Mouse (Mus musculus) intestine, postnatal 0 days (tissue): Measurements from ENCODE around the gene Etnppl. TPM values are rescaled to one million over a fixed set of nuclear protein-coding genes. Genes with fewer than 3 reads are reported as not detected.

ENCODE experiments used
- ATAC-seq: fragments of 200-750 bp; cut with Nextera tagmentation; 2 replicates; pipeline ENCODE4 v1.8.0; 2017; ENCODE audit warnings: mild to moderate bottlenecking, moderate TSS enrichment, moderate library complexity
- H3K27ac ChIP-seq: fragments of 300-500 bp; sonication (generic); 2 replicates; pipeline ENCODE4 v1.5.1; 2014; ENCODE audit warnings: mild to moderate bottlenecking, low read depth, low read length, moderate library complexity
- H3K27me3 ChIP-seq: fragments of 300-500 bp; sonication (generic); replicated peaks from 2 replicates; pipeline ENCODE4 v1.6.1; 2014; ENCODE audit warnings: low read length, mixed read lengths; ENCODE audit not compliant: control insufficient read depth, insufficient read depth
- H3K36me3 ChIP-seq: fragments of 300-500 bp; sonication (generic); 2 replicates; pipeline ENCODE4 v1.6.1; 2014; ENCODE audit warnings: mild to moderate bottlenecking, moderate library complexity; ENCODE audit not compliant: control insufficient read depth, insufficient read depth
- H3K4me1 ChIP-seq: fragments of 300-500 bp; sonication (generic); replicated peaks from 2 replicates; pipeline ENCODE4 v1.6.1; 2014; ENCODE audit warnings: antibody characterized with exemption, low read length, mixed read lengths; ENCODE audit not compliant: control insufficient read depth, insufficient read depth
- H3K4me2 ChIP-seq: fragments of 300-500 bp; sonication (generic); replicated peaks from 2 replicates; pipeline ENCODE4 v1.6.1; 2014; ENCODE audit warnings: low read depth, mild to moderate bottlenecking, moderate library complexity
- H3K4me3 ChIP-seq: fragments of 300-500 bp; sonication (generic); 2 replicates; pipeline ENCODE4 v1.5.1; 2014; ENCODE audit warnings: low read depth, low read length
- H3K9ac ChIP-seq: fragments of 300-500 bp; sonication (generic); 2 replicates; pipeline ENCODE4 v1.6.1; 2014; ENCODE audit warnings: mild to moderate bottlenecking, low read depth, low read length
- H3K9me3 ChIP-seq: fragments of 300-500 bp; sonication (generic); 2 replicates; pipeline ENCODE4 v1.6.1; 2016; ENCODE audit warnings: mixed run types; ENCODE audit not compliant: control insufficient read depth
- CTCF ChIP-seq: sonication (generic); IDR thresholded peaks from 2 replicates; pipeline ENCODE4 v1.5.1; 2016; ENCODE audit warnings: low read depth, mild to moderate bottlenecking, control low read depth, antibody characterized with exemption, moderate library complexity
- WGBS: fragments of 180-500 bp; shearing (Covaris S2); extraction: QIAGEN DNeasy Blood & Tissue Kit; methylation state at CpG from one replicate; pipeline ENCODE4 v1.1.7; 2014; 5-methylcytosine and 5-hydroxymethylcytosine counted together
- polyA plus RNA-seq: library from polyadenylated mRNA; unstranded; fragments of >200 nt; fragmentation: Nextera tagmentation; extraction: Ambion mirVana; gene quantifications from 2 replicates; pipeline ENCODE4 v1.2.1, GENCODE M21; 2015

Gene Etnppl
- 0.35 and 0.56 TPM in 2 replicates for polyA plus RNA-seq

DNA sequence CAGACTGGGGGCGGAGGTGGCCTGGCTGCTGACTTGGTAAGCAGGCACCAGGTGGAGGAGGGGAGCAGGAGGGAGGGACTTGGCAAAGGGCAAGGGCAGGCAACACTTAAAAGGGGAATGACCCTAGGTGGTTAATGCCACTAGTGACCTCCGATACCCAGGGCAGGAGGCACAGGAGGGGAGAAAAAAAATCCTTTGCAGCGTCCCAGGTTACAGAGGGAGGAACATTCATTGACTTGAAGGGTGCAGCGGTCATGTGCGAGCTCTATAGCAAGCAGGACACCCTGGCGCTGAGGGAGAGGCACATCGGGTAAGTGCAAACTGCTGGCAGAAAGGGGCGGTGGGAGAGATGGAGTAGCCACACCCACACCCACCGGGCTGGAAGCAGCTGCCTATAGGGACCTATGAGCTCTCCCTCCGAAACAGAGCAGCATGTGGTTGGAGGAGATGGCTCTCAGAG lies at the start of gene Etnppl:
Gene Etnppl (plus strand): TSS at position 10 of the 460 bp plus-strand sequence.
- H3K4me3 ChIP-seq: no peak within 1 kb of the TSS
- 4% methylated on average over 10 of the region's 10 CpGs for whole genome bisulfite sequencing

DNA sequence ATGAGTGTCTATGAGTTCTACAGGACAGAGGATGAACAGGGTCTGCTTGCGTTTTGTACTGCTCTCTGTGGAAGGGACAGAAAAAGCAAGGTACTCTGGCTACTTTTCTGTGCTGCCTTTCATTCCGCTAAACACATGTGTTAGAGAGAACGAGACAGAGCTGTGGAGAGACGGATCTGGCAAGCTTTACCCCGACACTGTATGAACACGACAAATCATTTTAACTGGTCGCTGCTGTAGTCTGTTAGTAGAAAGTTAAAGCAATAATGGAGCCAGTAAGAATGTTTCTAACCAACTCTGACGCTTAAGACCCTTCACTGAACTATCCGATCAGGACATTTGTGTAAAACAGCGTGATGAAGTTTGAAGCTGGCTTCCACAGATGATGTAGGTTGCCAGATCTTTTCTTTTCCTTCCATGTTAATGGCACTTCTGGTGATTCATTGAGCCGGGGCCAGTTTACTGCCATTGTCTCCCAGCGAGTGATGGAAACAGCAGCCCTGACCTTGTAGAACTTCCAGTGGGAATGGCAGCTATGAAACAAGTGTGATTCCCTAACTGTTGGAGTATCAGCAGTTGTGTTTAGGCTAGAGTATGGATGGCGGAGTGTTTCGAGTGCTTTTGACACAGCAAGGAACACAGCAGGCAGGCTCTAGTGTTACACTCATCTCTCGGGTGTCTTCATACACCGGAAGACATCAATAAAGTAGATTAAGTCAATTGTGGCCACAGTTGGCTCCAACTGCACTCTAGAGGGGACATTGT lies 48.7 kb upstream of the Etnppl start:
- H3K4me3 ChIP-seq: no peak overlapping the region
- 76% methylated on average over 16 of the region's 16 CpGs for WGBS
- no peaks in the 10 kb centered on the region for H3K4me1 ChIP-seq
- TF ChIP-seq CTCF: no peak
- H3K9me3 ChIP-seq: no peaks in the 10 kb centered on the region
- H3K36me3 ChIP-seq: no peaks in the 10 kb centered on the region
- H3K9ac ChIP-seq: no peak overlapping the region
- no peak for ATAC-seq
- no peak overlapping the region for H3K27ac ChIP-seq
- no peak overlapping the region for H3K4me2 ChIP-seq
- no peaks in the 10 kb centered on the region for H3K27me3 ChIP-seq

More for the DNA sequence above, at the start of gene Etnppl:
- H3K36me3 ChIP-seq: no peaks in the 10 kb centered on the region
- peak within 1 kb of the TSS; percentile 50 for H3K4me2 ChIP-seq
- H3K27me3 ChIP-seq: no peaks in the 10 kb centered on the region
- no peak within 1 kb of the TSS for H3K9ac ChIP-seq
- H3K4me1 ChIP-seq: 0 out of 2 replicates have a peak, but pooled peaks cover 4% of the 10 kb centered on the region
- ATAC-seq: peak; percentile 36
- no peaks in the 10 kb centered on the region for H3K9me3 ChIP-seq
- H3K27ac ChIP-seq: no peak within 1 kb of the TSS
- TF ChIP-seq CTCF: no peak

DNA sequence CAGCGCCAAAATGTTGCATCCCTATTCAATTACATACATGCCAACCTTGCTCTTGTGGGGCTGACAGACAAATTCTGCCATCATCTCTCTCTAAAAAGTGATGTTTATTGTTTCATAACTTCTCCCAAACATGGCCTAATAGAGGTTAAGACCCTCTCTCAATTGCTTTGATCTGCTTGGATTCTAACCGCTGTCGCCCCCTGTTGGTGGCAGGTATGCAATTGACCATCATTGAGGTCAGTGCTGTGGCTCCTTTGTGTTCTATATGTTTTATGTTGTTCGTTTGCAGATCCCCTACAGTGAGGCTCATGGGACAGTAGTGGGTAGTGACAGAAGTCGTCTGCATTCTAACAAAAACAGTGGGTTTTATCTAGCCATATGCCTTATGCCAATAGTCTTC lies 44.0 kb upstream of the Etnppl start:
- peak; percentile 61 for TF ChIP-seq CTCF
- Histone ChIP-seq H3K36me3 (no peaks in the 10 kb centered on the region), H3K27ac (no peak overlapping the region), H3K4me2 (no peak overlapping the region), H3K27me3 (no peaks in the 10 kb centered on the region), H3K4me1 (no peaks in the 10 kb centered on the region), H3K4me3 (no peak overlapping the region), H3K9me3 (peaks cover 3% of the 10 kb centered on the region; the same call in 1 of the 2 replicates), H3K9ac (no peak overlapping the region)
- WGBS: 69% methylated on average over 5 of the region's 5 CpGs
- ATAC-seq: no peak

DNA sequence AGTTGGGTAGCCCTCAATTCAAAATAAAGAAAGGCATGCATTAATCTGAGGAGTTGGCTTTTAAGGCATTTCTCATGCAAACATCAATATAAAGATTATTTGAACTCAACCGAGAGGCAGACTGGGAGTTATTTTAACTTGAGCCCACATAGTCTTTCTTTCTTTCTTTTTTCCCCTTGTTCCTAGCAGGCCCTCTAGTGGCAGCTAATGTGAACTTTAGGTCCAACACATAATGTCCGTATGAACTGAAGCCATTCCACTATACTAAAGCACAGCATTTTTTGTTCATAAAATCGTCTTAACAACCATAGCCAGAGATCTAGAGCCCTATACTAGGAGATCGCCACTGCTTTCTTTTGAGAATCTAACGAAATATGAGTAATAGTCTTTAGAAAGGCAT lies 42.6 kb upstream of the Etnppl start:
- WGBS: 24% methylated on average over 5 of the region's 5 CpGs
- no peak overlapping the region for H3K4me2 ChIP-seq
- no peaks in the 10 kb centered on the region for H3K4me1 ChIP-seq
- no peak for ATAC-seq
- H3K9me3 ChIP-seq: peaks cover 3% of the 10 kb centered on the region; the same call in 1 of the 2 replicates
- no peak overlapping the region for H3K9ac ChIP-seq
- no peaks in the 10 kb centered on the region for H3K36me3 ChIP-seq
- peak; percentile 86 for TF ChIP-seq CTCF
- H3K4me3 ChIP-seq: no peak overlapping the region
- H3K27me3 ChIP-seq: no peaks in the 10 kb centered on the region
- no peak overlapping the region for H3K27ac ChIP-seq

DNA sequence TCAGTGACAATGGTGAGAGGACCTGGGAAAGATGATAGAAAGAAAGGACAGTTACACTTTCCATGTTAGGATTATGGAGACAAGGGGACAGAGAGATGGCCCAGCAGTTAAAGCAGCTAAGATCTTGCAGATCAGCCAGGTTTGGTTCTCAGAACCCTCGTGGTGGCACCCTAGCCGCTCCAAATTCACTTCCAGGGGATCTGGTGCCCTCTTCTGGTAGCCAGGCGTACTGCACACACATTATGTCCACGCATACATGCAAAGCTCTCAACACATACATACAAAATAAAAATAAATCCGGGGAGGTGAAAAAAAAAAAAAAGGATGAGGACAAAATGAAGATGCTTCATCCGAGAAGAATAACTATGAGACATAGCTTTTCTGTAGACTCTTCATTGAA lies 40.6 kb upstream of the Etnppl start:
- no peak for ATAC-seq
- no peak overlapping the region for H3K27ac ChIP-seq
- peak; percentile 73 for TF ChIP-seq CTCF
- H3K36me3 ChIP-seq: no peaks in the 10 kb centered on the region
- H3K9ac ChIP-seq: no peak overlapping the region
- WGBS: 67% methylated on average over 6 of the region's 6 CpGs
- H3K4me1 ChIP-seq: no peaks in the 10 kb centered on the region
- H3K9me3 ChIP-seq: peaks cover 3% of the 10 kb centered on the region; the same call in 1 of the 2 replicates
- H3K4me2 ChIP-seq: no peak overlapping the region
- no peaks in the 10 kb centered on the region for H3K27me3 ChIP-seq
- no peak overlapping the region for H3K4me3 ChIP-seq

DNA sequence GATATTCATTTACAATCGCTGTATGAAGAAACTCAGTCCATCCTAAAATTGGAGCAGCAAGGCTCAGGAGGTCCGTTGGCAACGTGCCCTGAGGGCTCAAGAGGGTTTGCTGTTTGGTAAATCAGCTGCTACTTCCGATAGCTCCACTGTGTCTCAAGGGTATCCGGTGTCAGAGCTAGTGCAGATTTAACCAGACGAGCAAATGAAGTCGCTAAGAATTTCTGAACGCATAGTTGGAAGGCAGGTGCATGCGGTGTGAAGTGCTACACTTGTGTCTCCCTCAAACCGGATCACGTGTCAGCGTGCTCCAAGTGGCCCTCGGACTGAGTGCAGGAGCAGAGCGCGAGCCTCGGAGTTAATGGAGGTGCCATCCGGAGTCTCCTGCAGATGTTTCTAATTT lies 37.7 kb upstream of the Etnppl start:
- WGBS: 71% methylated on average over 17 of the region's 17 CpGs
- no peak for ATAC-seq
- Histone ChIP-seq H3K4me2 (no peak overlapping the region), H3K27ac (no peak overlapping the region), H3K4me1 (no peaks in the 10 kb centered on the region), H3K9me3 (peaks cover 3% of the 10 kb centered on the region; the same call in 1 of the 2 replicates), H3K9ac (no peak overlapping the region), H3K36me3 (no peaks in the 10 kb centered on the region), H3K4me3 (no peak overlapping the region), H3K27me3 (no peaks in the 10 kb centered on the region)
- TF ChIP-seq CTCF: no peak
